Mouse (Mus musculus): ENCODE results near the gene Snn. TPM values are rescaled to one million over a fixed set of nuclear protein-coding genes. Genes with fewer than 3 reads are reported as not detected.

The Snn gene
- polyA plus RNA-seq, 1 experiment from 2014 or later: 40.3 TPM

Other genes starting within 250 kb of the Snn start
- not detected in 2 replicates for gene Gm11172, start 248.0 kb upstream of the Snn start, polyA plus RNA-seq (2016; fragmentation: Nextera tagmentation; extraction: Ambion mirVana)
- 5.1 and 5.6 TPM in 2 replicates for gene Rmi2, start 225.9 kb upstream of the Snn start, polyA plus RNA-seq (2016; fragmentation: Nextera tagmentation; extraction: Ambion mirVana)
- gene Litaf, start 5.2 kb downstream of the Snn start, polyA plus RNA-seq (2016; fragmentation: Nextera tagmentation; extraction: Ambion mirVana): 103 TPM in 2 replicates
- 36.3 and 39.5 TPM in 2 replicates for gene Txndc11, start 73.7 kb downstream of the Snn start, polyA plus RNA-seq (2016; fragmentation: Nextera tagmentation; extraction: Ambion mirVana)
- gene Zc3h7a, start 115.4 kb downstream of the Snn start, polyA plus RNA-seq (2016; fragmentation: Nextera tagmentation; extraction: Ambion mirVana): 98.3 and 101 TPM in 2 replicates
- 224 and 225 TPM in 2 replicates for gene Rsl1d1, start 142.4 kb downstream of the Snn start, polyA plus RNA-seq (2016; fragmentation: Nextera tagmentation; extraction: Ambion mirVana)
- 106 and 113 TPM in 2 replicates for gene Gspt1, start 193.4 kb downstream of the Snn start, polyA plus RNA-seq (2016; fragmentation: Nextera tagmentation; extraction: Ambion mirVana)

Measured in limb, embryonic 12.5 days (tissue).